Mouse (Mus musculus) cerebellum, adult 9-11 months (tissue): ENCODE results near the gene Cep57l1.

Experiments used
- DNase-seq: peaks from one replicate; pipeline ENCODE4 v3.0.0; 2022

Cep57l1 gene

DNA sequence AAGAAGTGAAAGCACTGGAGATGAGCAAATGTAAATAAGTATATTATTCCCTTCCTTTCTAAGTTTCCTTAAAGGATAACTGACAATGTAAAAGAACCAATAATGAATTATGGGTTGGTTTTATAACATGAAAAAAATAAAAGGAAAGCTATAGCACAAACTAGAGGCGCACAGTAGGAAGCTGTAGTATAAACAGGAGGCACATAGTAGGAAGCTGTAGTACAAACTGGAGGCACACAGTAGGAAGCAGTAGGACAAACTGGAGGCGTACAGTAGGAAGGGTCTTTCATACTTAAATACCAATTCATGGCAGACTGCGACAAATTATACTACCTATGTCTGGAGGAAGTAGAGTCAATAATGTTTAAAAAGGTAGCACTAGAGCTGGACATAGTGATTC is 76.5 kb downstream of the Cep57l1 start:
- no peak for DNase-seq

DNA sequence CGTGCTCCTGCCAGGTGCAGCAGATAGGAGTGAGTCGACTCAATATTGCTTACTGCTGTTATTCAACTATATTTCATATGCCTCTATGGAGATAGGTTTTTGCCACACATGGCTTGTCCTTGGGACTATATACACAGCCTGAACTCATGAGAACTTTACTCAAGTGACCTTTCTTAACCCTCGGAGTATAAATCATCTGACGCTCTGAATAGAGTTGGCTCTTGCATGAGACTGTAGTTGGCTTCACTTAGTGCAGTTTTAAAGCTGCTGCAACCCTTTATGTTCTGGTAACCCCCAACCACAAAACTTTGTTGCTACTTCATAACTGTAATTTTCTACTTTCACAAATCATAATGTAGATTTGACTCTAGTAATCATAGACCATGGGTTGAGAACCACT is 77.7 kb downstream of the Cep57l1 start:
- DNase-seq, result no peak

DNA sequence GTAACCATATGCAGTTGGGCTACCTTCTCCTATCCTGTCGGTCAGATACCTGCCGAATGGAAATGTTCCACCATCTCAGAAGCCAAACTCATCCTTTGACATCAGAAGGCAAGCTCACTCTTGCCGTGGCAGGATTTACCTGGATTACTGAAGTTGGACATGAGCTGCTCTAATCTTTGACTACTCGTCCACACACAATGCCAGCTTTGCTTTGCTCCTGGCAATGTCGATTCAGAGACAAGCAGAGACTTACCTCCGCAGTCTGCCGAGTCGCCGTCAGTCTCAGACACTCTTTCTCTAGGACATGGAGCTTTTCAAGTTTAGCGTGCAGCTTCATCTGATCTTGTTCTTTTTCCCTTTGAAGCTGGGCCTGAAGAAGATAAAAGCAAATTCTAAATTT is 78.9 kb downstream of the Cep57l1 start:
- no peak for DNase-seq

DNA sequence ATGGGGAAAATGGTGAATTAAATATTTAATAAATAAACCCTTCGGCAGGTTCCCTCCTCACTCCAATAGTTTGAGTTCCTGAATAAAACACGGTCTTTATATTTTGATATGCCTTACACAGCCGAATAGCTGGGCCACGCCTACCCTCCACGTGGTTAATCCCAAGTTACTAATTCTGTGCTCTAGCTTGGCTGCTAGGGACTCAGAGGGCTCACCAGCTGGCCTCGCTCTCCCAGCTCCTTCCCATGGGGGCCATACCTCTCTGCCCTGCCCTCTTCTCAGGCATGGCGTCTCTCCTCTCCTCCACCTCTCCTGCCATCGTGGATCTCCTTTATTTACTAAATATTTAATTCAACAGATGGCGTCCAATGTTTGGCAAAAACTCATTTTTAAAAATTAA is 83.5 kb downstream of the Cep57l1 start:
- no peak for DNase-seq

DNA sequence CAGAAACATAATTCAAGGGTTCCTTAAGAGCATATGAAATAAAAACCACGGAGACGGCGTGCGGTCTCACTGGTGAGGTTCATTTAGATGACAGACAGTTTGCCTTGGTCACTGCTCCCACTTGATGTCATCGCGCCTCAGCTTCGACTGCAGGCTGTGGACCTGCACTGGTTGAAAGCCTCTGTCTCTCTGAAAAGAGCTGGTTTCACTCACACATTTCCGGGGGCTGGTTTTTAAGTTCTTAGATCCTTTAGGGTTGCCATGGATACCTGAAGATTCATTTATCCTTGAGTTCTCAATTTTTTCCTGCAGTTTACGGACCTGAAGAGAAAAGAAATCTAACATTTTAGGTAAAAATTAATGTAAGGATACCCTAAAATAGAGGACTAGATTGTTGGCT is 90.1 kb downstream of the Cep57l1 start:
- DNase-seq, result no peak

DNA sequence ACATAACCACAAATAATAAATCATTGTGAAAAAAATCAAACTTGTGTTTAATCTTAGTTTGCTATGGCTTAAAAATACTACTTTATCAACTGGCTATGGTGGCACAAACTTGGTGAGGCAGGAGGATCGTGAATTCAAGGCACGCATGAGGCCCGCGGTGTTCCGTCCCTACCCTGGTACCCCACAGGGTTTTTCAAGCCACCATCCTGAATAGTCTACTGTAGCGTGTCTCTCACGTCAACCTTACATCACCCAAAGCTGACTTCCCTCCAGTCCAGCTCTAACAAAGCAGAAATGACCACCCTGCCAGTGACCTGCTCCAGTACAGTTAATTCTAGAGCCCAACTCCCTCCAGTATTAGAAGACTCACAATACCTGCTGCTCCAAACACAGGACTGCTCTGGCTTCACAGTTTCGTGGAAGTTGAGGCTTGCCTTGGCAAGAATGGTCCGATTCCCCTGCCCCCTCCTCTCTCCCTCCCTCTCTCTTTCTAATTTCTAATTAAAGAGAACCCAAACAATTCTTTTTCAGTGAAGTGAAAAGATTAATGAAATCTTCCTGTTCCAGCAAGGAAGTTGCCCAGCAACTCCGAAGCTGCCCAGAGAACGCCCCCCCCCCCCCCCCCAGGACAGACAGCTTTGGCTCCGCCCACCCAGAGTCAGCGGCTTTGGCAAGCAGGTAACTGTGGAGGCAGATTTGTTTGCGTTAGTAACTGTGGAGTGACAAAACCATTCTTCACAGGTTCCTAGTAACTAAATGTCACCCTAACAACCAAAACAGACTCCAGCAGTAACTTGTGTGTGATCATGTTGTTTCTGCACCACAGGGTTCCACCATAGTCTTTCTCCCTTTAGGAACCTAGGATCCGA is 93.4 kb downstream of the Cep57l1 start, which contains the start of gene Ccdc162:
Gene Ccdc162 (minus strand): TSS at position 606 of the 869 bp plus-strand sequence.
- DNase-seq, result no peak

DNA sequence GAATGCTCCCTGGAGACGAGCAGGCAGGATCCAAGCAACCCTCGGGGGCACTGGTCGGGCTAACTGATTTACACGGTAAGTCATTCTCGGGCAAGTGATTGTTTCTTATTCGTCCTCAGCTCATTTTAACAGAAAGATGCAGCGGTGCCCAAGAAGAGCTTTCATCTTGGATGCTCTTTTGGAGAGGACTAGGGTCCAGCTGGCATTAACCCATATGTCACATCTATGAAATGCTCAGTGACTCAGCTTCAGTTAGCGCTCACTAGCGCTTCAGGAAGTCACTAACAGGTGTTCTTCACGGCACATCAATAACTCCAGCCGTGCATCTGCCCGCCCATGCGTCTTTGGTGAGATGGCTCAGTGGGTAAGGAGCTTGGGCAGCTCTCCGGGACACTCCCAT is 94.1 kb downstream of the Cep57l1 start:
- no peak for DNase-seq

DNA sequence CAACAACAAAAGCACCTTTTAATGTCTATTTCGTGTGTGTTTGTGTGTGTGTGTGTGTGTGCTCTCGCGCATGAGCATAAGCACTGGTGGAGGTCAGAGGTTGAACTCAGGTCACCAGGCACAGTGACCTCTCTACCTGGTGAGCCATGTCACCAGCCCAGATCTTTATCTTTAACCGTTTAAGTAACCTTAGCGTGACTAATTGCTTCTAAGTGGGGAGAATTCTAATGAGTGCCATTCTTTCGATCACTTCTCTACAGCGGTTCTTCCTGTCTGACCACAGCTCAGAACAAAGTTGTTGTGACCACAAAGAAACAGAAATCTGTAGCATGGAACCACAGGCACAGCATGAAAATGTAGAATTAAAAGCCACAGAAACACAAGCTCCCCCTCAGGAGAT is 98.2 kb downstream of the Cep57l1 start:
- DNase-seq, result no peak

DNA sequence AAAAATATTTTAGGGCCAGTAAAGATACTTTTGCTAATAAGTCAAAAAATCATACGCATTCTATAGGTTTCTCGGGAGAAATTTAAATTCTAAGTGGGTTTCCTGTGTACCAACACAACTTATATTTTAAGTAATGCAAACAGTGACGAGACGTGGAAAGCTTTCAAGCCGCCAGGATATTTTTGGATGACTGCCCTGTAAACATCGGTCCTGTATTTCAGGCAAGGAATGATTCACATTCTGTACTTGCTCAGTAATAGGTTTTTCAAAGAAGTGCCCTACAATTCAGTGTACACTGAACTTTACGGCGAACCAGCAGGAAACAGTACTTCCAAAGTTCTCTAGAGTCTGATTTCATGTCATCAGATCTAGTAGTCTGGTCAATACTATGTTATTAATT is 98.9 kb downstream of the Cep57l1 start:
- DNase-seq, result no peak

DNA sequence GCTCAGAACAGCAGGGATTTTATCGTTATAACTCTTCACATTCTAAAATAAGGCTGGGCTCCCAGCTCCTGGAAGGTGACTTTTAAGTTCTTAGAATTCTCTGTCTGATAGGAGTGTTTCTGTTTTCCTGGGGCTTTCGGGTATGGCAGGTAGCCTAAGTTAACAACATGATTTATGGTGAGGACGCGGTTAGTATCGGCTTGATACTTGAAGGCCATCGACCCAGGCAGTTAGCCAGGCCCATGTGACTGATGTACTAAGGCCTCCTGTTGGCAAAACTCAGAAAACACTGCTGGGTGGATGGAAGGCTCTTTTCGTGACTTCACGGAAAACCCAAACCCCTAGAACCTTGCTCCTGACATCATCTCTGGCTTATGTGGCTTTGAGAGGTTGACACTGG is 100.3 kb downstream of the Cep57l1 start:
- DNase-seq, result no peak

DNA sequence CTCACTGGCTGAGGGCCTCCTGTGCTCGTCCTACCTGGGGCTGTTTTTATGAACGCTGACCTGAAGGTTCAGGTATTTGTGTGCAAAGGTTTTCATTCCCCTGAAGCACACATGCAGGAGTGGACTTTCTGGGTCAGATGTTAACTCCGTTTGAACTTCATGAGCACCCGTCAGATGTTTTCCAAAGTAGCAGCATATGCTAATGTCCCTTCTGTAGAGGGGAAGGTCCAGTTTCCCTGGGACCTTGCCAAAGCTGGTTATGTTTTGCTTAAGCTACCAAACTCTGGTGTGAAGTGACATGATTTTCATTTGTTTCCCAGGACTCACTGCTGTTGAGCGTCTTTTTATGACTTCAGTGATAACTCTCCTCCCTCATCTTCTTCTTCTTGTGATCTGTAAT is 110.0 kb downstream of the Cep57l1 start:
- DNase-seq, result no peak

DNA sequence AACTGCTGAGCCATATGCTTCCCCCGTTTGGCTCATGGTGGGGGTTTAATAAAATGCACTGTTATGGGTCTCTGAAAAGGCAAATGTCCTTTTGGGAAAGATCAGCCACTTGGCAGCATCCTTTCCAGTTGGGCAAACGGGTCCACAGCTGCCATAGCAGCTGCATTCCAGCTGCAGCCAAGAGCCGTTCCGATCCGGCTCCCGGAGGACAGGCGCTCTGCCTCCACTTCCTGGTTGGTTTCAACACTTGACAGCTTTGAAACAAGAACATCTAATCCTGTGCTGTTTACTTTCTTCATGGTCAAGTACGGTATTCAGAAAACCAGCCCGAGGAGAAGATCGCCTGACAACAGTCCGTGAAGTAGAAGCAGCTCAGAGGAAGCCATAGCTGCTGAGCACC is 112.6 kb downstream of the Cep57l1 start:
- no peak for DNase-seq

DNA sequence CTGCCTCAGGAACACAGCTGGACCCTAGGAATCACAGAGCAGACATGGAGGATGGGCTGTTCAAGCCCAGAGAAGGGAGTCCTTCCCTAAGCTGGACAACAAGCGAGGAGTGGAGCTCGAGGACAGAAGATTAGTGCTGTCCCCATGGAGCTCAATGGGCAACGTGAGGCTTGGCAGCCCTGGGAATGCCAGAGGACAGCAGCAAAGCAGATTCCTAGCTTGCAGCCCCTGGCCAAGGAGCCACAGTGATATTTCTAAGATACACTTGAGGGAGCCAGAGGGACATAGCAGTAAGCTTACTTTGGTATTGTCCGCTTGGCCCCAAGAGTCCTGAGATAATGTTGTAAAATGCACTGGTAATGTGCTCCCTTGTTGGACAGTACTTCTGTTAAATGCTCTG is 118.7 kb downstream of the Cep57l1 start:
- DNase-seq, result no peak

DNA sequence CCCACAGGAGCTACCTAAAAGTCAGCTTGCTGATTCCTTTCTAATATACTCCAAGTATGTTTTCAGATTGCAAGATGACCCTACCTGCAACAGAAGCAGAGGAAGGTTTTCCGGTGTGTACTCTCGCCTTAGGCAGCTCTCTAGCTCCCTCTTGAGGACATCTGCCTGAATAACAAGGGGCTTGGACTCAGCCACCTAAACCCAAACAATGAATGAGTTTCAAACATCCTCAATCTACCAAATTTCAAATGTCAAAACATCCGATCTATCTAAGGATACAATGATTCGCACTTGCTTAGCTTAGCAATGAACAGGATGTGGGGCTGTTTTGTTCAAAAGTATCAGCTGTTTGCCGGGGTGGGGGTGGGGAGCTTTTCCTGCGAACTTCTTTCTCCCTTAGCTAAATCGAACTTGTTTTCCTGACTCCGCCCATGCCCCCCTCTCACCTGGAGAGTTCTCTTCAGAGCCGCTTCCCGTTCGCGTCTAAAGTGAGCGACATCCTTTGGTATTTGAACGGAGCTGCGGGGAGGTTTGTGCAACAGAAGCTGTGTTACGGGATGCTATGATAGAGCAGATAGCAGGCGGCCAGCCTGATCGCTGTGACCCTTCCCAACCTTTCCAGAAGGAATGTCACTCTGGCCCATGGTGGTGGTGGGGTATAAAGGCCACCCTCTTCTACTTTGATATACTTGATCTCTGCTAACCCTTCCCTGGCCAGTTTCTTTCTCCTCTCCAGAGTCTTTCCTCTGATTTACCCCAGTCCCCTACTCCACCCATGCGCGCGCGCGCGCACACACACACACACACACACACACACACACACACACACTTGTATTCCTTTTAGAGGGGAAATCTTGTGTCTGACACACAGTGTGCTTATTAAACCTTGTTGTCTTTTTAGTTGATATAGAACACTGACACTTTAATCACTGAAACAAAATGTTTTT is 119.5 kb downstream of the Cep57l1 start:
- DNase-seq, result peak; percentile 48

DNA sequence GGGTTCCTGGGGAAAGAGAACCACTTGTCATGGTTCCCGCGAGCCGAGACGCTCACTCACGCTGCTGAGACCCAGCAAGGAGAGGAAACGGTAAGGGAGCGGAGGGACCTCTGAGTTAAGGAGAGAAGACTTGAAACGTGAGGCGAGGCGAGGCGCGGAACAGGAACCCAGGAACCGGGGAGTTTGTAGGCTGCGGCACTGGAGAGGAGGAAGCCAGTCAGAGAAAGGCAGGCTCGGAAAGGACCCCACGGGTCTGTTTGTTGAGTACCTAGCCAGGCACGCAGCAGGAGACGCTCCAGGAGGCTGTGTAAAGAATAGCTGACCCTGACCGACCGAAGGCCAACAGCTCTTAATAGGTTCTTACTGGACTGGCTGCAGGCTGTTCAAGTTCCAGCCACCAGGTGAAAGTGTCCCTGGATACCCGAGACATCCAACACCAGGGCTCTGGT is 125.1 kb downstream of the Cep57l1 start:
- DNase-seq, result no peak

DNA sequence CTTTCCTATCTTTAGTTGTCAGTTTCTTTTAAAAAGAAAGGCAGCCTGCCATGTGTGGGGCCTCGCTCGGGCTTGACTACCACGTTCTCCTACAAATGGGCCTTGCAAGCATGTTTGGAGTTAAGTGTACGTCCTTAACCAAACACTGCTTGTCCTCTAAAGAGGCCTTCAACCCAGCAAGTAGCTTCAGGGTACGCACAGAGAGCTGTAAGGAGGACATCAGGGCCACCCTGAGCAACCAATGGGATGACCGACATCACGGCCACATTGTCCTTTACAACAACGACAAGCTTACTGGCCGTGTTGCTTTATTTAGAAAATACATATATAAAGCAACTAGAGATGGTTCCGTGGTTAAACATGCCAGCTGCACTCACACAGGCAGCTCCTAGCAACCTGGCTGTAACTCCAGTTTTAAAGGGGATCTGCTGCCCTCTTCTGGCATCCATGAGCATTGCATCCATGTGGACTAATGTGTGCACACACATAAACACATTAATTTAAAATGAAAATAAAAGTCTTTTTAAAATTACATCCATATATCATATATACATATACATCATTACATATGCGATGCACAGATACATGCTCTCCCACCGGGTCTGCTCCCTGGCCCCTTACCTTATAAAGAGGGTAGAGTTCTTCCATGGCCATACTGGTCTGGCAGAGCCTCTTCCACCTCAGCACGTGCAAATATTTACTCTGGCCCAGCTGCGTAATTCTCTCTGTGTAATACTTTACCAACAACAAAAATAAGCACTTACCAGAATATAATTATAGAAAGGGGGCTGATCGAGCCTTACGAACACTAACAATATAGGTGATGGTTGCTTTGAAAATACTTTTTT is 126.9 kb downstream of the Cep57l1 start:
- DNase-seq, result peak; percentile 82

DNA sequence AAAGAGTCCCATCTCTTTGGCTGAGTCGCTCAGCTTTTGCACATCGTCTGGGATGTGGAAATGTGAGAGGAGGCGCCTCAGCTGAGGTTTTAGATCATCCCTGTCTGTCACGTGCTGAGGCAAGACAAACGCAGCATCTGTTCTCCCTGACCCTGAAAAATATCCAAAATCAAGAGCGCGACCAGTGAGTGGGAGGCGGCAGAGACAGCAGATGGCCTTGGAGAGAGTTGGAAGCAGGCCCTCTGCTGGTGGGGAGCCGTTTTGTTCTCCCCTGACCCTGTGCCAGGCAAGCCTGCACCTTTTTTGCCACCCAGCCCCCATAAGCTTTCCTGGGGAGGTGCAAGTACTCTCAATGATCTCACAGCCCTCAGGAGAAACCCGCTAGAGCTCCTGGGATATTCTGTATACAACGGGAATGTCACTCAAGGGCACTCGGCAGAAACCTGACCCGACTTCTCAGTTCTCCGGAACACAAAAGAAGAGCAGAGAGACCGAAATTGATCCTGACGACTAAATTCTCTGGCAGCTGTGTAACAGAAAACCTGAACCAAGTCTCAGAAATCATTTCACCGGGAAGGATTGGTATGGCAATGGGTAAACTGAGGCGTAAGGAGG is 130.8 kb downstream of the Cep57l1 start:
- DNase-seq, result peak; percentile 96

DNA sequence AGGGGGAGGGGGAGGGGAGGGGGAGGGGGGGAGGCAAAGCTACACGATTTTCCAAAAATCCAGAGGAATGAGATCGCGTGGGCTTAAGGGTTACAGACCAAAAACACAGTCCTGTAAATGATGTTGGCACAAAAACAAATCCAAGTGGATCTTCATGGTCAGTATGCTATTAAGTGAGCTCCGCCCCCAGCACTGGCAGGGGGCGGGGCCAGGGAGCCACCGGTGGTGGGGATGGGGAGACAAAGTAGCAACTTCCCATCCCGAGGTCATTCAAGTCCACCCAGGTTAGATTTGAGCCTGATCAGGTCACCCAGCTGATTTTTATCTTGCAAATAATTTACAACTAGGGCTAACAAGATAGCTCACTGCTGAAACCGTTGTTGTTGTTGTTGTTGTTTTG is 132.3 kb downstream of the Cep57l1 start:
- peak; percentile 45 for DNase-seq

DNA sequence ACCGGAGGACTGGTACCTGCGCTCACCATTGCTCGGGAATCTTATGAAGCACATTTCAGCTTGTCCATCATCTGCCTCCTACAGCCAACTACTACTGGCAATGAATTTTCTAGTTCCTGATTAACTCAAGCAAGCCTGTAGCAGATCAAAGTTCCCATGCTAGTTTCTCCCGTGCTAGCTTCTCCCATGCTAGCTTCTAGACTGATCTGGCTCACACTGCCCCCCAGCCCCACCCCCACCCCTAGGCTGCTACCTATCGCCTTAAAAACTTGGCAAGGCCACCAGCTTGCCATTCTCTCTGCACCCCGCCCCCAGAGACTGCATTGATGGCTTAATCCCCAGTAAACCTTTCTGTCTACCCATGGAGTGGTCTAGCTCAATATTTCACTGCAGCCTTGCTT is 133.0 kb downstream of the Cep57l1 start:
- no peak for DNase-seq

DNA sequence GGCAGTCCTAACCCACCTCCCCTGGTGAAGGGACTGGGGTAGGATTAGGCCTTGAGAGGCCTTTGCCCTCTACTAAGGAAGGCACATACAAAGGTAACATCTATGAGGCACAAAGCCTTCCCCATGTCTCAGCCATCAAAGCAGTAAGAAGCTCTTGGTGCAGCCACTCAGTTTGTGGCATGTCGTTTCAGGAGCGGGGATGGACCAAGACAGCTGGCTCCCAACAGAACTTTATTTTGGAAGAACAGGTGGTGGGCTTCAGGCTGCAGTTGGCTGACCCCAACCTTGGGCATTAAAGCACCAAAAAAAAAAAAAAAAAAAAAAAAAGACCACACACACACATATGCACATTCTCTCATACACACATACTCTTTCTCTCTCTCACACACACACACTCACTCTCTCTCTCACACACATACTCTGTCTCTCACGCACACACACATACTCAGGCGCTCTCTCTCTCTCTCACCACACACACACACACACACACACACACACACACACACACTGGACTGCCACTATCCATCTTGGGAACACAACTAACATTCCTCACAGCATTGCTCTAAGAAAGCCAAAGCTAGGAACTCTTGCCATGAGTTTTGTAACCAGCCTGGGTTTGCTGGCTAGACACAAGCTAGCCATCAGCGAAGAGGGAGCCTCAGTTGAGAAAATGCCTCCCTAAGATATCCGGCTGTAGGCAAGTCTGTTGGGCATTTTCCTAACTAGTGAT is 133.7 kb downstream of the Cep57l1 start:
- DNase-seq, result no peak

DNA sequence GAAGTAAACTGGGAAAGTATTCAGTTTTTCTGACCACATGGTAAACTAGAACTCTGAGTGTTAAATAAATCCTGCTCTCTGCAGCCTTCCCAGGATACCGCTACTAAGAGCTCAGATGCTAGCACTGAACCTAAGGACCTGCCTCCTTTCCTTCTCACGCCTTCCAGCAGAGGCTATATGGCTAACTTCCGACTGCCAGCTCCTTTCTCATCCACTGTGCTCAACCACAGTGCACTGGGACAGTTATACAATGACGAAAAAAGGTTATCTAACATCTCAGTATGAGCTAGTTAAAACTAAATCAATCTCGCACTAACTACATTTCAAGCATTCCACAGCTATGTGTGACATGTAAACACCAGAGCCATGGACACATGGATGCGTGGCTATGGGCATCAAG is 134.4 kb downstream of the Cep57l1 start:
- no peak for DNase-seq

DNA sequence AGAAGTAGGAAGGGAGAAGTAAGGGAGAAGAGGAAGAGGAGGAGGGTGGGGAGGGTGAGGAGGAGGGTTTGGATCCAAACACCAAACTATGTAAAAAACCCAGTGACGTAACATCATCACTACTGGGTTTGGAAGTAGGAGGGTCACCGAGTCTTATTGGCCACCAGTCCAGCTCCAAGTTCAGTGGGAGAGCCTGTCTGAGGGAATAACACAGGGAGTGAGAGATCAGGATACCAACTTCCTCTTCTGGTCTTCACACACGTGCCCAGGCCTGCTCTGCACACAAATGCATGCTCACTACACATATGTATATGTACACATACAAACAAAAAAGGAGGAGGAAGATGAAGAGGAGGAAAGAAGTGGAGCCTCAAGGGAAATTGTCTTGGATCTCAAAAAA is 135.3 kb downstream of the Cep57l1 start:
- no peak for DNase-seq
